Mouse (Mus musculus): Measurements from ENCODE around the gene Bax. TPM values are rescaled to one million over a fixed set of nuclear protein-coding genes. Genes with fewer than 3 reads are reported as not detected.
A peak's percentile ranks its signal among the peaks of the same experiment; 100 is the strongest.

The Bax gene
- total and polyA plus RNA-seq, 3 experiments, result 87.2 to 342 (median 93.1) TPM

DNA sequence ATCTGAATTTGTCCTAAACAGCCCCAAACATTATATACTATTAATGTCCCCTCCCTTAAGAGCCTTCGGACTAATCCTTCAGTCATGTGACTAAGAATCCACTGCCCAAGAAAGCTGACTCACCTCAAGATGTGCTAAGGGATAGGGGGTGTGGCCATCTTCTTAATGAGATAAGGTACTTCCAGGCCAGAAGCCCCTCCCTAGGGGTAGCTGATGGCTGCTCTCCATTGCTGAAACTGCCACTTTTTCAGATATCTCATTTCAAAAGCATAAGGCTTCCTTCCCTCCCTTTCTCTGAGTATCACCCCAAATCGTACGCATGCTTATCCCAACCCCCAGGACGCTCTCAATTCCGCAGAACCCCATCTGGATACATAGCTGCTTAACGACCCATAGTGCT is 41.9 kb upstream of the Bax start:
- no peaks in the 10 kb centered on the region for H3K9me3 ChIP-seq (replicated peaks)
- H3K36me3 ChIP-seq (replicated peaks), result peaks cover 47% of the 10 kb centered on the region
- no peak for TF ChIP-seq TAL1 (conservative IDR thresholded peaks at IDR 0.05; ENCODE audit: low read depth, low read length)
- no peak for TF ChIP-seq POLR2AphosphoS5 (IDR thresholded peaks at IDR 0.05; ENCODE audit: insufficient replicate concordance, low read depth, low read length)
- TF ChIP-seq GATA1 (IDR thresholded peaks at IDR 0.05; ENCODE audit: borderline replicate concordance, low read length), result no peak
- peak overlapping the region; percentile 85 for H3K4me3 ChIP-seq (ENCODE audit: low read depth, low read length)
- DNase-seq (ENCODE audit: low spot score) (peak; percentile 67), ATAC-seq (ENCODE audit: extremely low read depth, insufficient number of reproducible peaks, low FRiP score, poor library complexity, severe bottlenecking) (peak; percentile 67)
- peaks cover 45% of the 10 kb centered on the region for H3K4me1 ChIP-seq (ENCODE audit: insufficient read depth, low read depth, low read length)
- H3K27me3 ChIP-seq (ENCODE audit: insufficient read depth, low read length), result no peaks in the 10 kb centered on the region

DNA sequence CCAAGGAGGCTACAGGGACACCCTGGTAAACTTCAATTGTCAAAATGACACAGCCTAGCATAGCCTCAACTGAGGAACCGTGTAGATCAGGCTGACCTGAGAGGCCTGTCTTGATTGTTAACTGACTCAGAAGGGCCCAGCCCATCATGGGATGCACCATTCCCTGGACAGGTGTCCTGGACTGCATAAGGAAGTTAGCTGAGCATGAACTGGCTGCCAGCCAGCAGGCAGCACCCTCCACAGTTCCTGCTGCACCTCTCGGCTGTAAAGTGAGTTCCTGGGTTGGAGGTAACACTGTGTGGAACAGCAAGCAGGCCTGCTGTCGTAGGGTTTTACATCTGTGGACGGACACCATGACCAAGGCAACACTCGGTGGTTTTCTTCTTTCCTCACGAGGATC is 40.9 kb upstream of the Bax start:
- no peak for ATAC-seq (ENCODE audit: extremely low read depth, insufficient number of reproducible peaks, low FRiP score, poor library complexity, severe bottlenecking)
- H3K4me3 ChIP-seq (ENCODE audit: low read depth, low read length), result peak overlapping the region; percentile 28; the same call in 1 of the 2 replicates
- H3K27me3 ChIP-seq (ENCODE audit: insufficient read depth, low read length), result no peaks in the 10 kb centered on the region
- TF ChIP-seq TAL1 (conservative IDR thresholded peaks at IDR 0.05; ENCODE audit: low read depth, low read length) (no peak), CTCF (IDR thresholded peaks at IDR 0.05; ENCODE audit: low read depth, low read length) (no peak), GATA2 (IDR thresholded peaks at IDR 0.05; ENCODE audit: borderline replicate concordance, low read depth, low read length) (no peak), POLR2AphosphoS5 (IDR thresholded peaks at IDR 0.05; ENCODE audit: insufficient replicate concordance, low read depth, low read length) (no peak), GATA1 (IDR thresholded peaks at IDR 0.05; ENCODE audit: borderline replicate concordance, low read length) (no peak)
- H3K9me3 ChIP-seq (replicated peaks), result no peaks in the 10 kb centered on the region
- peaks cover 57% of the 10 kb centered on the region for H3K36me3 ChIP-seq (replicated peaks)
- H3K4me1 ChIP-seq (ENCODE audit: insufficient read depth, low read depth, low read length), result peaks cover 52% of the 10 kb centered on the region
- no peak for DNase-seq (ENCODE audit: low spot score)

DNA sequence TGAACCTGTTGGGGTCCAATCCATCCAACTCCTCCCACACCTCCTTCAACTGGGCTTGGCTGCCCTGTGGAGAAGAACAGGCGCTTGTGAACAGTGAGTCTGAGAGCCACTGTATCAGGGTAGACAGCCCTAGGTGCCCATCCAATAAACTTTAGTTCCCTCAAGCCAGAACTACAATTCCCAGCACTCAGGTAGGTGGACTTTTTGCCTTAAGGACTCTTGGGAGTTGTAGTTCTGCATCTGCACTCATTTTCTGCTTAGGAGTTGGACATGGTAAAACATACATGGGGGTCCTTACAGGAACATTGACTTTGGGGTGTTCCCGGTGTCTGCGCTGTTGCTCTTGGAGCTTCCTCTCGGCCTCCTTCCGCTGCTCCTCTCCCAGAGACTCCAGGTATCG is 31.7 kb upstream of the Bax start:
- no peak for DNase-seq (ENCODE audit: low spot score)
- H3K4me3 ChIP-seq (ENCODE audit: low read depth, low read length), result no peak overlapping the region

DNA sequence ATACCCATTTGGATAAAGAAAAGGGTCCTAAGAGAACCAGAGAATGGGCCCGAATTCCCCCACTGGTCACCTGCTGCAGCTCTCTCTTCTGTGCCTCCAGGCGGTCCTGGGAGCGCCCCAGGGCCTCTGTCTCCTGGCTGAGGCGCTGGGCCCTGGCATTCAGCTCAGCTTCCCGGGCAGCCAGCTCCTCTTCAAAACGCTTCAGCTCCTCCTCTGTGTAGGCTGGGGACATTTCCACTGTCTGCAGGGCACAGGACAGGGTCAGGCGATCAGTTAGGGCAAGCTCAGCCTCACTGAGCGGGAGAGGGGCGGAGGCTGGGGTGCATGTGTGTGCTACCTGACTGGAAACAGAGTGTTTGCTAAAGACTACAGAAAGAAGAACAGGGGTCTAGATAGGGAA is 27.9 kb upstream of the Bax start:
- Histone ChIP-seq H3K4me3 (ENCODE audit: low read depth, low read length) (no peak overlapping the region), H3K4me1 (ENCODE audit: insufficient read depth, low read depth, low read length) (peaks cover 56% of the 10 kb centered on the region), H3K9me3 (replicated peaks) (no peaks in the 10 kb centered on the region), H3K27me3 (ENCODE audit: insufficient read depth, low read length) (no peaks in the 10 kb centered on the region), H3K36me3 (replicated peaks) (peaks cover 78% of the 10 kb centered on the region)
- ATAC-seq (ENCODE audit: extremely low read depth, insufficient number of reproducible peaks, low FRiP score, poor library complexity, severe bottlenecking), result no peak
- TF ChIP-seq CTCF (IDR thresholded peaks at IDR 0.05; ENCODE audit: low read depth, low read length) (no peak), POLR2AphosphoS5 (IDR thresholded peaks at IDR 0.05; ENCODE audit: insufficient replicate concordance, low read depth, low read length) (no peak), TAL1 (conservative IDR thresholded peaks at IDR 0.05; ENCODE audit: low read depth, low read length) (no peak), GATA2 (IDR thresholded peaks at IDR 0.05; ENCODE audit: borderline replicate concordance, low read depth, low read length) (no peak), GATA1 (IDR thresholded peaks at IDR 0.05; ENCODE audit: borderline replicate concordance, low read length) (no peak)
- no peak for DNase-seq (ENCODE audit: low spot score)

More for the DNA sequence above, 31.7 kb upstream of the Bax start:
- TF ChIP-seq CTCF (IDR thresholded peaks at IDR 0.05; ENCODE audit: low read depth, low read length) (no peak), GATA2 (IDR thresholded peaks at IDR 0.05; ENCODE audit: borderline replicate concordance, low read depth, low read length) (no peak), GATA1 (IDR thresholded peaks at IDR 0.05; ENCODE audit: borderline replicate concordance, low read length) (no peak), TAL1 (conservative IDR thresholded peaks at IDR 0.05; ENCODE audit: low read depth, low read length) (no peak), POLR2AphosphoS5 (IDR thresholded peaks at IDR 0.05; ENCODE audit: insufficient replicate concordance, low read depth, low read length) (no peak)
- no peaks in the 10 kb centered on the region for H3K9me3 ChIP-seq (replicated peaks)
- no peak for ATAC-seq (ENCODE audit: extremely low read depth, insufficient number of reproducible peaks, low FRiP score, poor library complexity, severe bottlenecking)
- H3K4me1 ChIP-seq (ENCODE audit: insufficient read depth, low read depth, low read length), result peaks cover 31% of the 10 kb centered on the region
- H3K27me3 ChIP-seq (ENCODE audit: insufficient read depth, low read length), result no peaks in the 10 kb centered on the region
- H3K36me3 ChIP-seq (replicated peaks), result peaks cover 99% of the 10 kb centered on the region

DNA sequence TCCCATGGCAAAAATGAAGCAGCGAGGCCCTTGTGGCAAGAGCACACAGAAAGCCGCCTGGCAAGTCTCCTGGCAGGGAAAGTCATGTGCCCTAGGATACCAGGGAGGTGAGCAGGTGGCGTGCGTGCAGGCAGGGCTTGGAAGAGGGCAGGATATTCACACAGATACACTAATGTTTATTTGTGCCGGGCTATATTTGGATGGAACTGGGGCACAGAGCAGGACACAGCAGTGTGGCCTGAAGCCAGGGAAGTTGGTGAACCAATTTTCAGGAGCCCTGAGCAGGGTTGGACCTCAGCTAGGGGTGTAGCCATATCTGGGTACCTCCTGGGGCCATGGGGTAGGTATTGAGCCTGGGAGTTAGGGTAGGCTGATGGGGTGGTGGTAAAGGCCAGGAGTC is 26.3 kb upstream of the Bax start:
- no peak for TF ChIP-seq GATA2 (IDR thresholded peaks at IDR 0.05; ENCODE audit: borderline replicate concordance, low read depth, low read length)
- TF ChIP-seq GATA1 (IDR thresholded peaks at IDR 0.05; ENCODE audit: borderline replicate concordance, low read length), result no peak
- no peak for TF ChIP-seq POLR2AphosphoS5 (IDR thresholded peaks at IDR 0.05; ENCODE audit: insufficient replicate concordance, low read depth, low read length)
- TF ChIP-seq CTCF (IDR thresholded peaks at IDR 0.05; ENCODE audit: low read depth, low read length), result no peak
- H3K9me3 ChIP-seq (replicated peaks), result no peaks in the 10 kb centered on the region
- peaks cover 62% of the 10 kb centered on the region for H3K36me3 ChIP-seq (replicated peaks)
- H3K4me1 ChIP-seq (ENCODE audit: insufficient read depth, low read depth, low read length), result peaks cover 69% of the 10 kb centered on the region
- no peaks in the 10 kb centered on the region for H3K27me3 ChIP-seq (ENCODE audit: insufficient read depth, low read length)
- no peak for DNase-seq (ENCODE audit: low spot score)
- no peak for ATAC-seq (ENCODE audit: extremely low read depth, insufficient number of reproducible peaks, low FRiP score, poor library complexity, severe bottlenecking)
- no peak overlapping the region for H3K4me3 ChIP-seq (ENCODE audit: low read depth, low read length)

DNA sequence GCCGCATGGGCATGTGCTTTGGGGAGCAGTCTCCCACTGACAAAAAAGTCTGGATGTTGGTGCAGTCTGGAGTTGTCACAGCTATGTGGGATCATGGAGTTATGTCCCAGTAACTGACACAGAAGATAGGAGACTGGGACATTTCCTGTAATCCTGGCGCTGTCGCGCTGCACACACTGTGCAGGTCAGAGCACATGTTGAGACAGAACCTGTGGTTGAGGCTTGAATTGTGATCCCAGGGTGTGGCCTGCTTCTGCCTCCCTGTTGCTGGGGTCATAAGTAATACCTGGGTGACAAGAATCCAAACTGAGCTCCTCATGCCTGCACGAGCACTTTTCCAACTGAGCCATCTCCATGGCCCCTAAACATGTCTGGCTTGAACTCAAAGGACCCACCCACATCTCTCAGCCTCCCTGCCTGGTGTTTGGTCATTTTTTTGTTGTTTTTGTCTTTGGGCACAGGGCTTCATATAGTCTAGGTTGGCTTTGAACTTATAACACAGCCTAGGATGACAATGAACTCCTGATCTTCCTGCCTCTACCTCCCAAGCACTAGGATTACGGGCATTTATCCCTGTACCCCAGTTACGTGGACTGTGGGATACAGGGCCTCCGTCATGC is 25.6 kb upstream of the Bax start:
- no peak for ATAC-seq (ENCODE audit: extremely low read depth, insufficient number of reproducible peaks, low FRiP score, poor library complexity, severe bottlenecking)
- no peaks in the 10 kb centered on the region for H3K9me3 ChIP-seq (replicated peaks)
- no peaks in the 10 kb centered on the region for H3K27me3 ChIP-seq (ENCODE audit: insufficient read depth, low read length)
- TF ChIP-seq TAL1 (conservative IDR thresholded peaks at IDR 0.05; ENCODE audit: low read depth, low read length), result no peak
- no peak for TF ChIP-seq GATA1 (IDR thresholded peaks at IDR 0.05; ENCODE audit: borderline replicate concordance, low read length)
- no peak for TF ChIP-seq CTCF (IDR thresholded peaks at IDR 0.05; ENCODE audit: low read depth, low read length)
- TF ChIP-seq POLR2AphosphoS5 (IDR thresholded peaks at IDR 0.05; ENCODE audit: insufficient replicate concordance, low read depth, low read length), result no peak
- no peak for TF ChIP-seq GATA2 (IDR thresholded peaks at IDR 0.05; ENCODE audit: borderline replicate concordance, low read depth, low read length)
- peaks cover 56% of the 10 kb centered on the region for H3K36me3 ChIP-seq (replicated peaks)
- no peak for DNase-seq (ENCODE audit: low spot score)
- peaks cover 75% of the 10 kb centered on the region for H3K4me1 ChIP-seq (ENCODE audit: insufficient read depth, low read depth, low read length)
- no peak overlapping the region for H3K4me3 ChIP-seq (ENCODE audit: low read depth, low read length)
